In genomic region chr16:4938989-4939388, GRCm38 (mm10) we compare ENCODE assay signal across 8 mouse cellular contexts. TPM values are rescaled to one million over a fixed set of nuclear protein-coding genes. Genes with fewer than 3 reads are reported as not detected.
A peak's percentile ranks its signal among the peaks of the same experiment; 100 is the strongest.
DNase-seq lines count a peak whose midpoint lies in the region; ATAC-seq and TF ChIP-seq lines count a peak whose summit lies in the region.

No protein-coding gene starts in this region.

- intact Hi-C loops in heart, postnatal 25 days (cut with DNase I) = loop anchor here (2.0 kb wide), 1 partner anchor 24 kb away; no protein-coding TSS in a partner anchor

- 0 out of 2 replicates have a peak, but pooled peaks cover 2% of the 10 kb centered on the region for H3K36me3 ChIP-seq in ES-Bruce4 (ENCODE audit: control insufficient read depth, insufficient read depth, low read length, poor library complexity, severe bottlenecking)
- H3K36me3 ChIP-seq in forebrain, embryonic 14.5 days (ENCODE audit: control insufficient read depth, insufficient read depth, low read length) = peaks cover 68% of the 10 kb centered on the region

- H3K4me3 ChIP-seq in ES-Bruce4 (ENCODE audit: low read depth, low read length) = peak overlapping the region; percentile 88
- H3K4me3 ChIP-seq in forebrain, embryonic 14.5 days (ENCODE audit: low read depth, low read length) = peak overlapping the region; percentile 96
- H3K4me3 ChIP-seq in lung, adult 2 months (replicated peaks; ENCODE audit: extremely low read depth, low read depth, low read length) = peak overlapping the region; percentile 92

- H3K4me1 ChIP-seq in ES-Bruce4 (ENCODE audit: control insufficient read depth, insufficient read depth, low read length) = no peaks in the 10 kb centered on the region
- peaks cover 4% of the 10 kb centered on the region; the same call in 1 of the 2 replicates for H3K4me1 ChIP-seq in forebrain, embryonic 14.5 days (ENCODE audit: control insufficient read depth, insufficient read depth, low read length)
- H3K4me1 ChIP-seq in lung, adult 2 months (ENCODE audit: control insufficient read depth, insufficient read depth, low read length) = peaks cover 4% of the 10 kb centered on the region; the same call in 1 of the 2 replicates

- TF ChIP-seq EP300 in ES-Bruce4 (IDR thresholded peaks at IDR 0.05; ENCODE audit: insufficient read depth, low read depth, low read length) = no peak

- H3K9ac ChIP-seq in ES-Bruce4 (ENCODE audit: low read depth, poor library complexity, severe bottlenecking) = peak overlapping the region; percentile 77
- H3K9ac ChIP-seq in forebrain, embryonic 14.5 days (ENCODE audit: low read length) = peak overlapping the region; percentile 96

- no peaks in the 10 kb centered on the region for H3K27me3 ChIP-seq in ES-Bruce4 (ENCODE audit: control insufficient read depth, insufficient read depth, low read length, poor library complexity, severe bottlenecking)
- no peaks in the 10 kb centered on the region for H3K27me3 ChIP-seq in forebrain, embryonic 14.5 days (replicated peaks; ENCODE audit: control insufficient read depth, insufficient read depth, low read length)

- no peak overlapping the region for H3K27ac ChIP-seq in ES-Bruce4 (ENCODE audit: insufficient read depth, low read length)
- peak overlapping the region; percentile 70; the same call in 1 of the 2 replicates for H3K27ac ChIP-seq in forebrain, embryonic 14.5 days (ENCODE audit: low read depth, low read length)

- H3K9me3 ChIP-seq in ES-Bruce4 (replicated peaks; ENCODE audit: control insufficient read depth, insufficient read depth, low read length, poor library complexity, severe bottlenecking) = no peaks in the 10 kb centered on the region
- H3K9me3 ChIP-seq in forebrain, embryonic 14.5 days (replicated peaks; ENCODE audit: control insufficient read depth, low read length) = no peaks in the 10 kb centered on the region

- TF ChIP-seq CTCF in ES-Bruce4 (IDR thresholded peaks at IDR 0.05; ENCODE audit: low read depth, low read length) = no peak
- no peak for TF ChIP-seq CTCF in lung, adult 2 months (IDR thresholded peaks at IDR 0.05; ENCODE audit: insufficient read depth, low read length)

- peak overlapping the region; percentile 78 for H3K4me2 ChIP-seq in forebrain, embryonic 14.5 days (ENCODE audit: low read length)

- ATAC-seq in forebrain, embryonic 14.5 days = peak; percentile 98
- peak; percentile 81 for ATAC-seq in neutrophil, adult 5-6 weeks (ENCODE audit: extremely low read depth, insufficient number of reproducible peaks, low FRiP score, poor library complexity, severe bottlenecking)

- WGBS in forebrain, embryonic 14.5 days = under 1% methylated on average over 28 of the region's 28 CpGs
- under 1% methylated on average over 28 of the region's 28 CpGs for WGBS in lung, adult 2 months

- peak; percentile 74 for TF ChIP-seq POLR2A in ES-Bruce4 (IDR thresholded peaks at IDR 0.05; ENCODE audit: insufficient read depth, low read length)
- peak; percentile 94; the same call in 1 of the 2 replicates for TF ChIP-seq POLR2A in lung, adult 2 months (IDR thresholded peaks at IDR 0.05; ENCODE audit: borderline replicate concordance, extremely low read depth, low read depth, low read length)

- peak; percentile 93 for DNase-seq in cerebellum, adult 11 months
- peak; percentile 97 for DNase-seq in forebrain, embryonic 14.5 days (ENCODE audit: low spot score)
- DNase-seq in heart, postnatal 25 days (ENCODE audit: low spot score) = peak; percentile 90
- peak; percentile 94 to 97 for DNase-seq in layer of hippocampus, adult 18-20 months (ENCODE audit: low spot score in 2 of 2)
- peak; percentile 94 for DNase-seq in lung, adult 2 months
- peak; percentile 98 for DNase-seq in thymus, adult 18-20 months

RNA-seq across cellular contexts. Expression of gene Nudt16l1, which starts 0.4 kb away (rescaled TPM):
- 37.8 and 41.0 TPM in 2 replicates for polyA plus RNA-seq in ES-Bruce4 (2011; ENCODE audit: insufficient read depth, insufficient read length, low read depth, missing spikeins)
- polyA plus RNA-seq in forebrain, embryonic 14.5 days (2014; fragmentation: Nextera tagmentation; extraction: Ambion mirVana) = 164 and 179 TPM in 2 replicates
- 10 to 100 TPM; 20.5 to 24.3 TPM for total RNA-seq in heart, postnatal 25 days (2021)
- total RNA-seq in layer of hippocampus, adult 18-20 months (2021) = 10 to 100 TPM; 73.0 to 78.3 TPM
- 75.8 and 79.6 TPM in 2 replicates for polyA plus RNA-seq in lung, adult 2 months (2012; rRNA removed)
- 9.9 and 17.4 TPM in 2 replicates for total RNA-seq in neutrophil, adult 5-6 weeks (2017)

RNA-seq across cellular contexts. Expression of gene Anks3, which starts 25.0 kb away (rescaled TPM):
- polyA plus RNA-seq in ES-Bruce4 (2011; ENCODE audit: insufficient read depth, insufficient read length, low read depth, missing spikeins) = 22.4 and 28.4 TPM in 2 replicates
- polyA plus RNA-seq in forebrain, embryonic 14.5 days (2014; fragmentation: Nextera tagmentation; extraction: Ambion mirVana) = 49.3 and 57.9 TPM in 2 replicates
- total RNA-seq in heart, postnatal 25 days (2021) = 10 to 100 TPM; 13.8 to 14.1 TPM
- 10 to 100 TPM; 70.2 to 71.8 TPM for total RNA-seq in layer of hippocampus, adult 18-20 months (2021)
- polyA plus RNA-seq in lung, adult 2 months (2012; rRNA removed) = 55.9 and 58.6 TPM in 2 replicates
- 81.5 and 84.8 TPM in 2 replicates for total RNA-seq in neutrophil, adult 5-6 weeks (2017)

RNA-seq across cellular contexts. Expression of gene Mgrn1, which starts 52.9 kb away (rescaled TPM):
- polyA plus RNA-seq in ES-Bruce4 (2011; ENCODE audit: insufficient read depth, insufficient read length, low read depth, missing spikeins) = 46.6 and 47.8 TPM in 2 replicates
- polyA plus RNA-seq in forebrain, embryonic 14.5 days (2014; fragmentation: Nextera tagmentation; extraction: Ambion mirVana) = 85.3 and 93.0 TPM in 2 replicates
- 100 to 1,000 TPM; 147 to 148 TPM for total RNA-seq in heart, postnatal 25 days (2021)
- total RNA-seq in layer of hippocampus, adult 18-20 months (2021) = 100 to 1,000 TPM; 214 to 215 TPM
- 124 and 140 TPM in 2 replicates for polyA plus RNA-seq in lung, adult 2 months (2012; rRNA removed)
- 78.8 and 85.0 TPM in 2 replicates for total RNA-seq in neutrophil, adult 5-6 weeks (2017)

RNA-seq across cellular contexts. Expression of gene Sept12, which starts 58.7 kb away (rescaled TPM):
- not detected in 2 replicates for polyA plus RNA-seq in ES-Bruce4 (2011; ENCODE audit: insufficient read depth, insufficient read length, low read depth, missing spikeins)
- polyA plus RNA-seq in forebrain, embryonic 14.5 days (2014; fragmentation: Nextera tagmentation; extraction: Ambion mirVana) = not detected in 2 replicates
- total RNA-seq in heart, postnatal 25 days (2021) = not detected
- total RNA-seq in layer of hippocampus, adult 18-20 months (2021) = not detected
- not detected in 2 replicates for polyA plus RNA-seq in lung, adult 2 months (2012; rRNA removed)
- not detected in 2 replicates for total RNA-seq in neutrophil, adult 5-6 weeks (2017)

RNA-seq across cellular contexts. Expression of gene Ubald1, which starts 58.9 kb away (rescaled TPM):
- 31.1 and 32.7 TPM in 2 replicates for polyA plus RNA-seq in ES-Bruce4 (2011; ENCODE audit: insufficient read depth, insufficient read length, low read depth, missing spikeins)
- 37.9 and 44.4 TPM in 2 replicates for polyA plus RNA-seq in forebrain, embryonic 14.5 days (2014; fragmentation: Nextera tagmentation; extraction: Ambion mirVana)
- total RNA-seq in heart, postnatal 25 days (2021) = 10 to 100 TPM; 20.2 to 20.9 TPM
- total RNA-seq in layer of hippocampus, adult 18-20 months (2021) = 10 to 100 TPM; 96.1 to 98.1 TPM
- polyA plus RNA-seq in lung, adult 2 months (2012; rRNA removed) = 62.1 and 69.5 TPM in 2 replicates
- 33.1 and 36.3 TPM in 2 replicates for total RNA-seq in neutrophil, adult 5-6 weeks (2017)
